Mouse (Mus musculus) kidney, embryonic 16.5 days (tissue): ENCODE data around the gene Foxo3. TPM values are rescaled to one million over a fixed set of nuclear protein-coding genes. Genes with fewer than 3 reads are reported as not detected.
A peak's percentile ranks its signal among the peaks of the same experiment; 100 is the strongest.

ENCODE experiments used
- ATAC-seq: fragments of 200-750 bp; cut with Nextera tagmentation; 2 replicates; pipeline ENCODE4 v1.8.0; 2017; ENCODE audit warnings: moderate TSS enrichment; ENCODE audit not compliant: low FRiP score, low TSS enrichment
- H3K27ac ChIP-seq: fragments of 300-500 bp; sonication (generic); 2 replicates; pipeline ENCODE4 v1.5.1; 2014; ENCODE audit warnings: low read length
- H3K27me3 ChIP-seq: fragments of 300-500 bp; sonication (generic); 2 replicates; pipeline ENCODE4 v1.6.1; 2014; ENCODE audit warnings: low read length, control low read depth, mixed read lengths; ENCODE audit not compliant: insufficient read depth
- H3K36me3 ChIP-seq: fragments of 300-500 bp; sonication (generic); 2 replicates; pipeline ENCODE4 v1.6.1; 2014; ENCODE audit warnings: low read length, control low read depth, mixed read lengths; ENCODE audit not compliant: insufficient read depth
- H3K4me1 ChIP-seq: fragments of 300-500 bp; sonication (generic); 2 replicates; pipeline ENCODE4 v1.6.1; 2014; ENCODE audit warnings: low read length, control low read depth, mixed read lengths; ENCODE audit not compliant: insufficient read depth
- H3K4me2 ChIP-seq: fragments of 300-500 bp; sonication (generic); replicated peaks from 2 replicates; pipeline ENCODE4 v1.6.1; 2014; ENCODE audit warnings: low read depth, low read length
- H3K4me3 ChIP-seq: fragments of 300-500 bp; sonication (generic); 2 replicates; pipeline ENCODE4 v1.5.1; 2014; ENCODE audit warnings: mild to moderate bottlenecking, low read length
- H3K9ac ChIP-seq: fragments of 300-500 bp; sonication (generic); replicated peaks from 2 replicates; pipeline ENCODE4 v1.6.1; 2014; ENCODE audit warnings: low read length
- H3K9me3 ChIP-seq: fragments of 300-500 bp; sonication (generic); 2 replicates; pipeline ENCODE4 v1.6.1; 2016; ENCODE audit warnings: low read length, control low read depth
- WGBS: fragments of 180-500 bp; shearing (Covaris S2); extraction: QIAGEN DNeasy Blood & Tissue Kit; methylation state at CpG from one replicate; pipeline ENCODE4 v1.1.7; 2014; 5-methylcytosine and 5-hydroxymethylcytosine counted together
- polyA plus RNA-seq: library from polyadenylated mRNA; unstranded; fragments of >200 nt; fragmentation: Nextera tagmentation; extraction: Ambion mirVana; gene quantifications from 2 replicates; pipeline ENCODE4 v1.2.1, GENCODE M21; 2015

Gene Foxo3
- polyA plus RNA-seq, 1 experiment from 2014 or later: 5.9 TPM

- Histone ChIP-seq H3K9me3 (peaks cover 14% of the 10 kb centered on the region), H3K27ac (no peak overlapping the region), H3K9ac (no peak overlapping the region), H3K4me1 (peaks cover 38% of the 10 kb centered on the region), H3K27me3 (no peaks in the 10 kb centered on the region), H3K4me3 (no peak overlapping the region), H3K36me3 (peaks cover 21% of the 10 kb centered on the region), H3K4me2 (no peak overlapping the region)
- 62% methylated on average over 3 of the region's 3 CpGs for WGBS
- no peak for ATAC-seq
Observed at GRCm38 (mm10) chr10:42198682-42199081, 77.9 kb downstream of the Foxo3 start.

- WGBS: 66% methylated on average over 6 of the region's 6 CpGs
- peaks cover 32% of the 10 kb centered on the region for H3K4me1 ChIP-seq
- no peak overlapping the region for H3K9ac ChIP-seq
- no peak overlapping the region for H3K27ac ChIP-seq
- H3K4me3 ChIP-seq: no peak overlapping the region
- ATAC-seq: peak; percentile 32; the same call in 1 of the 2 replicates
- peaks cover 21% of the 10 kb centered on the region for H3K36me3 ChIP-seq
- no peaks in the 10 kb centered on the region for H3K27me3 ChIP-seq
- peaks cover 14% of the 10 kb centered on the region for H3K9me3 ChIP-seq
- no peak overlapping the region for H3K4me2 ChIP-seq
Observed at GRCm38 (mm10) chr10:42194784-42195183, 81.8 kb downstream of the Foxo3 start.

DNA sequence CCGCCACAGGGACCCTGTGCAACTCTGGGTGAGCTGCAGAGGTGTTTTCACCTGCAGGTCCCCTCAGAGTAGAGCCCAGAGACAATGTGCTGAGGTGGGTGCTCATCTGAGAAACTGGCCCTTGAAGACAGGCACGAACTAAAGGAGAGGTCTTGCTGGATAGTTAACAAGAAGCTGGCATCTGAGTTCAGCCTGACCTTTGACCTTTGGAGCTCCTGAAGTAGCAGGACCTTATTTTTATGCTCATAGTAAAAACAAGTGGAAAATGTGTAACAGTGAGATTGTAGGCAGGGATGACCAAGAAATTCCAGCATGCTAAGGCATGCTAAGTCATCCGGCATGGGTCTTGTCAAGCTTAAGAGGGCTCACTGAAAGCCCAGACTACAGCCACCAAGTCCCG is 82.6 kb downstream of the Foxo3 start:
- Histone ChIP-seq H3K27me3 (no peaks in the 10 kb centered on the region), H3K4me3 (no peak overlapping the region), H3K4me2 (no peak overlapping the region), H3K36me3 (peaks cover 21% of the 10 kb centered on the region), H3K9ac (no peak overlapping the region), H3K9me3 (peaks cover 14% of the 10 kb centered on the region), H3K27ac (no peak overlapping the region), H3K4me1 (peaks cover 36% of the 10 kb centered on the region)
- ATAC-seq: no peak
- WGBS: 84% methylated on average over 4 of the region's 4 CpGs

DNA sequence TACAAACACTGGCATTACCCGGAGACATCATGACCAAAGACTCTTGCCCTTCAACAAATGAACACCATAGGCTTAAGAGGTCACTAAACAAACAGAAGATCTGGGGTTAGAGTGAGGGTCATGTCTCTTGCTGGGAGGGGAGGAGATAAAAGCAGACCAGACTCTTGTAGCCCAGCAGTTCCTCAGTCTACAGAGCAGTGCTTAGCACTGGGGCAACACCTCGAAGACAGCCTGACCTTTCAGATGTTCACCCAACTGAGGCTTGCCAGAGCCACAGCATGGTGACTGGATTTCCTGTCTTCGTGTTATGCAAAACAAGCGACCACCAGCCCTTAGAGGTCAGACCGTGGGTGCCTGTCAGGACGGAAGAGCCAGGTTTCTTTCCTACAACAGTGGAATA is 83.6 kb downstream of the Foxo3 start:
- Histone ChIP-seq H3K27ac (no peak overlapping the region), H3K9me3 (peaks cover 13% of the 10 kb centered on the region), H3K9ac (no peak overlapping the region), H3K36me3 (peaks cover 21% of the 10 kb centered on the region), H3K27me3 (no peaks in the 10 kb centered on the region), H3K4me2 (no peak overlapping the region), H3K4me1 (peaks cover 45% of the 10 kb centered on the region), H3K4me3 (no peak overlapping the region)
- ATAC-seq: no peak
- WGBS: 26% methylated on average over 6 of the region's 6 CpGs

GRCm38 (mm10) chr10:42189674-42190434 is 86.7 kb downstream of the Foxo3 start:
- no peak for ATAC-seq
- no peak overlapping the region for H3K27ac ChIP-seq
- peaks cover 33% of the 10 kb centered on the region for H3K4me1 ChIP-seq
- H3K9ac ChIP-seq: no peak overlapping the region
- no peak overlapping the region for H3K4me3 ChIP-seq
- no peaks in the 10 kb centered on the region for H3K9me3 ChIP-seq
- no peaks in the 10 kb centered on the region for H3K27me3 ChIP-seq
- WGBS: 43% methylated on average over 13 of the region's 13 CpGs
- H3K4me2 ChIP-seq: no peak overlapping the region
- H3K36me3 ChIP-seq: peaks cover 9% of the 10 kb centered on the region

DNA sequence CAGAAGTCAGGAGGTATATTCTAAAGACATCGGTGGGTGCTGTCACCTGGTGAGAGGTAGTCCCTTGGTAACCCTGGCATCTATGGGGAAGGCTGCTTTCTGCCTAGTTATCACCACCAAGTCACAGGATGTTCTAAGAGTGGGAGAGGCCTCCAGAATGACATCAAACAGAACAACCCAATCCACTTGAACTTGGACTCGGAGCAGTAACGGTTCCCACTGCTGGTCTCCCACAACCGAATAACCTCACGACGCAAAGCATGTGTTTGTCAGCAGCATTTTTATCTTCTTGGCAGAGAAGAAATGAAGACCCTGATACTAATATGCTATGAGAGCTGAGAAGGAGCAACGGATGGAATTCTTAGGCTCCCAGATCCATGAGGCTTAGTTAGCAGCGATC is 87.5 kb downstream of the Foxo3 start:
- no peak for ATAC-seq
- Histone ChIP-seq H3K4me3 (no peak overlapping the region), H3K9me3 (no peaks in the 10 kb centered on the region), H3K9ac (no peak overlapping the region), H3K27ac (no peak overlapping the region), H3K4me2 (no peak overlapping the region), H3K27me3 (no peaks in the 10 kb centered on the region), H3K4me1 (peaks cover 27% of the 10 kb centered on the region), H3K36me3 (peaks cover 17% of the 10 kb centered on the region)
- 71% methylated on average over 8 of the region's 8 CpGs for WGBS

- Histone ChIP-seq H3K4me3 (no peak overlapping the region), H3K9me3 (no peaks in the 10 kb centered on the region), H3K36me3 (peaks cover 20% of the 10 kb centered on the region), H3K9ac (no peak overlapping the region; the same call in 1 of the 2 replicates), H3K4me2 (no peak overlapping the region), H3K27me3 (no peaks in the 10 kb centered on the region), H3K4me1 (peaks cover 26% of the 10 kb centered on the region), H3K27ac (no peak overlapping the region)
- no peak for ATAC-seq
- 61% methylated on average over 9 of the region's 9 CpGs for WGBS
Observed at GRCm38 (mm10) chr10:42188091-42188490, 88.5 kb downstream of the Foxo3 start.

GRCm38 (mm10) chr10:42186941-42187401 is 89.6 kb downstream of the Foxo3 start:
- no peaks in the 10 kb centered on the region for H3K27me3 ChIP-seq
- H3K4me3 ChIP-seq: no peak overlapping the region
- peaks cover 21% of the 10 kb centered on the region for H3K4me1 ChIP-seq
- 80% methylated on average over 9 of the region's 9 CpGs for WGBS
- H3K9me3 ChIP-seq: no peaks in the 10 kb centered on the region
- H3K4me2 ChIP-seq: no peak overlapping the region
- H3K36me3 ChIP-seq: peaks cover 20% of the 10 kb centered on the region
- ATAC-seq: no peak
- H3K27ac ChIP-seq: no peak overlapping the region
- H3K9ac ChIP-seq: no peak overlapping the region

GRCm38 (mm10) chr10:42180333-42180732 is 96.2 kb downstream of the Foxo3 start:
- Histone ChIP-seq H3K9me3 (no peaks in the 10 kb centered on the region; the same call in 1 of the 2 replicates), H3K4me3 (no peak overlapping the region), H3K4me1 (no peaks in the 10 kb centered on the region), H3K27me3 (no peaks in the 10 kb centered on the region), H3K4me2 (no peak overlapping the region), H3K27ac (no peak overlapping the region), H3K36me3 (peaks cover 15% of the 10 kb centered on the region), H3K9ac (no peak overlapping the region)
- WGBS: 80% methylated on average over 8 of the region's 8 CpGs
- ATAC-seq: no peak

DNA sequence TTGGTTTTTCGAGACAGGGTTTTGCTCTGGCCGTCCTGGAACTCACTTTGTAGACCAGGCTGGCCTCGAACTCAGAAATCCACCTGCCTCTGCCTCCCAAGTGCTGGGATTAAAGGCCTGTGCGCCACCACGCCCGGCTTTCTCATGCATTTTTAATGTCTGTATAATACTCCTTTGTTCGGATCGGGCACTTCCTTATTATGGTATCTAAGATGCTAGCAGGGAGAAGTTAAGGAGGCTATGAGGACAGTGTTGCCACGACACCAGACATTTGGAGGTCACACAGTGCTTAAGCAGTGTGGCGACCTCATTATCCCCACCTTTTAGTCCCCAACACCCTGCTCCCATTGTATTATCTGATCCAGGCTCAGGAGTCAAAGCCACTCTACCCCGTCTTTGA is 97.8 kb downstream of the Foxo3 start:
- no peak for ATAC-seq
- WGBS: 84% methylated on average over 11 of the region's 11 CpGs
- H3K9ac ChIP-seq: no peak overlapping the region
- H3K4me3 ChIP-seq: no peak overlapping the region
- H3K4me2 ChIP-seq: no peak overlapping the region
- no peaks in the 10 kb centered on the region; the same call in 1 of the 2 replicates for H3K9me3 ChIP-seq
- no peak overlapping the region for H3K27ac ChIP-seq
- peaks cover under 1% of the 10 kb centered on the region; the same call in 1 of the 2 replicates for H3K4me1 ChIP-seq
- no peaks in the 10 kb centered on the region; the same call in 1 of the 2 replicates for H3K36me3 ChIP-seq
- no peaks in the 10 kb centered on the region for H3K27me3 ChIP-seq
